Mouse (Mus musculus): ENCODE results near the gene Spatc1l. TPM values are rescaled to one million over a fixed set of nuclear protein-coding genes. Genes with fewer than 3 reads are reported as not detected.

The Spatc1l gene
- 0.21 TPM in 1 of 2 replicates, not detected in the other for polyA plus RNA-seq (2014; fragmentation: Nextera tagmentation; extraction: Ambion mirVana)

GRCm38 (mm10) chr10:76561972-76562371 lies at the start of gene Spatc1l:
Spatc1l (plus strand) TSS chr10:76562272.
- Histone ChIP-seq H3K36me3 (ENCODE audit: control insufficient read depth, insufficient read depth, low read length) (no peaks in the 10 kb centered on the region), H3K9me3 (replicated peaks; ENCODE audit: control insufficient read depth, low read length) (no peaks in the 10 kb centered on the region), H3K27ac (ENCODE audit: low read depth, low read length) (no peak within 1 kb of the TSS), H3K27me3 (replicated peaks; ENCODE audit: control insufficient read depth, insufficient read depth, low read length) (no peaks in the 10 kb centered on the region), H3K4me2 (ENCODE audit: low read length) (no peak within 1 kb of the TSS), H3K4me3 (ENCODE audit: low read depth, low read length) (no peak within 1 kb of the TSS), H3K4me1 (ENCODE audit: control insufficient read depth, insufficient read depth, low read length) (no peaks in the 10 kb centered on the region), H3K9ac (ENCODE audit: low read length) (no peak within 1 kb of the TSS)
- 89% methylated on average over 10 of the region's 10 CpGs for WGBS
- DNase-seq (ENCODE audit: low spot score) (no peak), ATAC-seq (no peak)

GRCm38 (mm10) chr10:76512965-76513583 lies 49.0 kb upstream of the Spatc1l start:
- DNase-seq (ENCODE audit: low spot score) (peak; percentile 71), ATAC-seq (peak; percentile 70)
- no peak overlapping the region for H3K9ac ChIP-seq (ENCODE audit: low read length)
- H3K27me3 ChIP-seq (replicated peaks; ENCODE audit: control insufficient read depth, insufficient read depth, low read length): no peaks in the 10 kb centered on the region
- H3K4me1 ChIP-seq (ENCODE audit: control insufficient read depth, insufficient read depth, low read length): no peaks in the 10 kb centered on the region
- H3K4me3 ChIP-seq (ENCODE audit: low read depth, low read length): no peak overlapping the region
- no peak overlapping the region for H3K4me2 ChIP-seq (ENCODE audit: low read length)
- peaks cover 74% of the 10 kb centered on the region for H3K36me3 ChIP-seq (ENCODE audit: control insufficient read depth, insufficient read depth, low read length)
- H3K27ac ChIP-seq (ENCODE audit: low read depth, low read length): no peak overlapping the region
- no peaks in the 10 kb centered on the region for H3K9me3 ChIP-seq (replicated peaks; ENCODE audit: control insufficient read depth, low read length)
- 43% methylated on average over 5 of the region's 5 CpGs for WGBS

- WGBS: 4% methylated on average over 11 of the region's 11 CpGs
- Histone ChIP-seq H3K4me2 (ENCODE audit: low read length) (peak overlapping the region; percentile 82), H3K27me3 (replicated peaks; ENCODE audit: control insufficient read depth, insufficient read depth, low read length) (no peaks in the 10 kb centered on the region), H3K36me3 (ENCODE audit: control insufficient read depth, insufficient read depth, low read length) (peaks cover 20% of the 10 kb centered on the region), H3K9ac (ENCODE audit: low read length) (peak overlapping the region; percentile 25), H3K4me1 (ENCODE audit: control insufficient read depth, insufficient read depth, low read length) (peaks cover 4% of the 10 kb centered on the region; the same call in 1 of the 2 replicates), H3K4me3 (ENCODE audit: low read depth, low read length) (peak overlapping the region; percentile 69), H3K9me3 (replicated peaks; ENCODE audit: control insufficient read depth, low read length) (no peaks in the 10 kb centered on the region), H3K27ac (ENCODE audit: low read depth, low read length) (0 out of 2 replicates have a peak overlapping the region, but pooled peaks have one; percentile 2)
- DNase-seq (ENCODE audit: low spot score) (no peak), ATAC-seq (no peak)
Observed at GRCm38 (mm10) chr10:76530922-76531321, 31.1 kb upstream of the Spatc1l start.

GRCm38 (mm10) chr10:76531375-76531774 lies 30.7 kb upstream of the Spatc1l start, which contains the start of gene Lss:
Lss (plus strand) TSS chr10:76531588.
- H3K36me3 ChIP-seq (ENCODE audit: control insufficient read depth, insufficient read depth, low read length): peaks cover 25% of the 10 kb centered on the region
- peak within 1 kb of the TSS; percentile 69 for H3K4me3 ChIP-seq (ENCODE audit: low read depth, low read length)
- peaks cover 4% of the 10 kb centered on the region; the same call in 1 of the 2 replicates for H3K4me1 ChIP-seq (ENCODE audit: control insufficient read depth, insufficient read depth, low read length)
- H3K4me2 ChIP-seq (ENCODE audit: low read length): peak within 1 kb of the TSS; percentile 82
- no peaks in the 10 kb centered on the region for H3K9me3 ChIP-seq (replicated peaks; ENCODE audit: control insufficient read depth, low read length)
- peak within 1 kb of the TSS; percentile 79 for H3K9ac ChIP-seq (ENCODE audit: low read length)
- 0% methylated on average over 34 of the region's 37 CpGs for WGBS
- peak within 1 kb of the TSS; percentile 82 for H3K27ac ChIP-seq (ENCODE audit: low read depth, low read length)
- ATAC-seq (peak; percentile 100), DNase-seq (ENCODE audit: low spot score) (peak; percentile 98)
- no peaks in the 10 kb centered on the region for H3K27me3 ChIP-seq (replicated peaks; ENCODE audit: control insufficient read depth, insufficient read depth, low read length)

- WGBS: 2% methylated on average over 14 of the region's 14 CpGs
- ATAC-seq: peak; percentile 30; the same call in 1 of the 2 replicates
- Histone ChIP-seq H3K4me3 (ENCODE audit: low read depth, low read length) (peak overlapping the region; percentile 69), H3K27ac (ENCODE audit: low read depth, low read length) (peak overlapping the region; percentile 82), H3K4me1 (ENCODE audit: control insufficient read depth, insufficient read depth, low read length) (peaks cover 4% of the 10 kb centered on the region; the same call in 1 of the 2 replicates), H3K36me3 (ENCODE audit: control insufficient read depth, insufficient read depth, low read length) (peaks cover 30% of the 10 kb centered on the region), H3K27me3 (replicated peaks; ENCODE audit: control insufficient read depth, insufficient read depth, low read length) (no peaks in the 10 kb centered on the region), H3K9me3 (replicated peaks; ENCODE audit: control insufficient read depth, low read length) (no peaks in the 10 kb centered on the region), H3K9ac (ENCODE audit: low read length) (peak overlapping the region; percentile 79), H3K4me2 (ENCODE audit: low read length) (peak overlapping the region; percentile 82)
- no peak for DNase-seq (ENCODE audit: low spot score)
Observed at GRCm38 (mm10) chr10:76531828-76532227, 30.2 kb upstream of the Spatc1l start.

GRCm38 (mm10) chr10:76535526-76535925 lies 26.5 kb upstream of the Spatc1l start:
- Histone ChIP-seq H3K27me3 (replicated peaks; ENCODE audit: control insufficient read depth, insufficient read depth, low read length) (no peaks in the 10 kb centered on the region), H3K9me3 (replicated peaks; ENCODE audit: control insufficient read depth, low read length) (no peaks in the 10 kb centered on the region), H3K36me3 (ENCODE audit: control insufficient read depth, insufficient read depth, low read length) (peaks cover 65% of the 10 kb centered on the region), H3K4me2 (ENCODE audit: low read length) (no peak overlapping the region), H3K4me3 (ENCODE audit: low read depth, low read length) (no peak overlapping the region), H3K27ac (ENCODE audit: low read depth, low read length) (no peak overlapping the region), H3K9ac (ENCODE audit: low read length) (no peak overlapping the region), H3K4me1 (ENCODE audit: control insufficient read depth, insufficient read depth, low read length) (peaks cover 4% of the 10 kb centered on the region; the same call in 1 of the 2 replicates)
- 98% methylated on average over 7 of the region's 7 CpGs for WGBS
- ATAC-seq (no peak), DNase-seq (ENCODE audit: low spot score) (no peak)

GRCm38 (mm10) chr10:76537619-76538018 lies 24.5 kb upstream of the Spatc1l start:
- Histone ChIP-seq H3K4me2 (ENCODE audit: low read length) (no peak overlapping the region), H3K4me3 (ENCODE audit: low read depth, low read length) (no peak overlapping the region), H3K27ac (ENCODE audit: low read depth, low read length) (no peak overlapping the region), H3K4me1 (ENCODE audit: control insufficient read depth, insufficient read depth, low read length) (peaks cover 1% of the 10 kb centered on the region; the same call in 1 of the 2 replicates), H3K9me3 (replicated peaks; ENCODE audit: control insufficient read depth, low read length) (no peaks in the 10 kb centered on the region), H3K9ac (ENCODE audit: low read length) (no peak overlapping the region), H3K36me3 (ENCODE audit: control insufficient read depth, insufficient read depth, low read length) (peaks cover 86% of the 10 kb centered on the region), H3K27me3 (replicated peaks; ENCODE audit: control insufficient read depth, insufficient read depth, low read length) (no peaks in the 10 kb centered on the region)
- DNase-seq (ENCODE audit: low spot score) (no peak), ATAC-seq (no peak)
- WGBS: 79% methylated on average over 9 of the region's 9 CpGs

GRCm38 (mm10) chr10:76541336-76542085 lies 20.6 kb upstream of the Spatc1l start:
- no peaks in the 10 kb centered on the region for H3K4me1 ChIP-seq (ENCODE audit: control insufficient read depth, insufficient read depth, low read length)
- no peak overlapping the region for H3K4me2 ChIP-seq (ENCODE audit: low read length)
- H3K27me3 ChIP-seq (replicated peaks; ENCODE audit: control insufficient read depth, insufficient read depth, low read length): no peaks in the 10 kb centered on the region
- peaks cover 99% of the 10 kb centered on the region for H3K36me3 ChIP-seq (ENCODE audit: control insufficient read depth, insufficient read depth, low read length)
- no peak overlapping the region for H3K27ac ChIP-seq (ENCODE audit: low read depth, low read length)
- ATAC-seq (no peak), DNase-seq (ENCODE audit: low spot score) (no peak)
- no peak overlapping the region for H3K9ac ChIP-seq (ENCODE audit: low read length)
- 95% methylated on average over 11 of the region's 11 CpGs for WGBS
- no peaks in the 10 kb centered on the region for H3K9me3 ChIP-seq (replicated peaks; ENCODE audit: control insufficient read depth, low read length)
- no peak overlapping the region for H3K4me3 ChIP-seq (ENCODE audit: low read depth, low read length)
